Mouse (Mus musculus) stomach, embryonic 14.5 days (tissue): ENCODE data around the gene Ccnl2. TPM values are rescaled to one million over a fixed set of nuclear protein-coding genes. Genes with fewer than 3 reads are reported as not detected.

Experiments used
- ATAC-seq: fragments of 200-750 bp; cut with Nextera tagmentation; 2 replicates; pipeline ENCODE4 v1.8.0; 2017; ENCODE audit warnings: low read depth, moderate TSS enrichment; ENCODE audit not compliant: insufficient number of reproducible peaks, insufficient read depth, low FRiP score
- H3K27ac ChIP-seq: fragments of 300-500 bp; sonication (generic); 2 replicates; pipeline ENCODE4 v1.5.1; 2014; ENCODE audit warnings: mild to moderate bottlenecking, low read length, moderate library complexity, mixed read lengths
- H3K27me3 ChIP-seq: fragments of 300-500 bp; sonication (generic); 2 replicates; pipeline ENCODE4 v1.6.1; 2014; ENCODE audit warnings: low read length, control low read depth, mixed read lengths; ENCODE audit not compliant: control insufficient read depth, insufficient read depth
- H3K36me3 ChIP-seq: fragments of 300-500 bp; sonication (generic); 2 replicates; pipeline ENCODE4 v1.6.1; 2014; ENCODE audit warnings: mild to moderate bottlenecking, control low read depth, low read length, moderate library complexity, mixed read lengths; ENCODE audit not compliant: control insufficient read depth, insufficient read depth
- H3K4me1 ChIP-seq: fragments of 300-500 bp; sonication (generic); 2 replicates; pipeline ENCODE4 v1.6.1; 2014; ENCODE audit warnings: low read length, control low read depth, mixed read lengths; ENCODE audit not compliant: control insufficient read depth, insufficient read depth
- H3K4me2 ChIP-seq: fragments of 300-500 bp; sonication (generic); replicated peaks from 2 replicates; pipeline ENCODE4 v1.6.1; 2014; ENCODE audit warnings: low read depth, low read length, control low read depth
- H3K4me3 ChIP-seq: fragments of 300-500 bp; sonication (generic); 2 replicates; pipeline ENCODE4 v1.5.1; 2014; ENCODE audit warnings: low read depth, low read length, control low read depth
- H3K9ac ChIP-seq: fragments of 300-500 bp; sonication (generic); replicated peaks from 2 replicates; pipeline ENCODE4 v1.6.1; 2014; ENCODE audit warnings: low read depth, mild to moderate bottlenecking, control low read depth, low read length, moderate library complexity, mixed read lengths
- H3K9me3 ChIP-seq: fragments of 300-500 bp; sonication (generic); 2 replicates; pipeline ENCODE4 v1.6.1; 2016; ENCODE audit warnings: low read depth, low read length, control low read depth; ENCODE audit not compliant: control insufficient read depth
- WGBS: fragments of 180-500 bp; shearing (Covaris S2); extraction: QIAGEN DNeasy Blood & Tissue Kit; methylation state at CpG from one replicate; pipeline ENCODE4 v1.1.7; 2014; 5-methylcytosine and 5-hydroxymethylcytosine counted together
- polyA plus RNA-seq: library from polyadenylated mRNA; unstranded; fragments of >200 nt; fragmentation: Nextera tagmentation; extraction: Ambion mirVana; gene quantifications from 2 replicates; pipeline ENCODE4 v1.2.1, GENCODE M21; 2014

The Ccnl2 gene
- polyA plus RNA-seq, 1 experiment from 2014 or later: 209 TPM

GRCm38 (mm10) chr4:155774971-155775740 is 37.1 kb upstream of the Ccnl2 start:
- H3K4me2 ChIP-seq: peak overlapping the region; percentile 80
- peaks cover 15% of the 10 kb centered on the region; the same call in 1 of the 2 replicates for H3K4me1 ChIP-seq
- WGBS: 45% methylated on average over 9 of the region's 9 CpGs
- no peak for ATAC-seq
- no peaks in the 10 kb centered on the region for H3K27me3 ChIP-seq
- H3K27ac ChIP-seq: peak overlapping the region; percentile 89
- H3K36me3 ChIP-seq: no peaks in the 10 kb centered on the region
- H3K9ac ChIP-seq: no peak overlapping the region
- no peaks in the 10 kb centered on the region for H3K9me3 ChIP-seq
- H3K4me3 ChIP-seq: peak overlapping the region; percentile 37; the same call in 1 of the 2 replicates

GRCm38 (mm10) chr4:155775855-155776254 is 36.4 kb upstream of the Ccnl2 start:
- 75% methylated on average over 3 of the region's 3 CpGs for WGBS
- Histone ChIP-seq H3K27me3 (no peaks in the 10 kb centered on the region), H3K9ac (no peak overlapping the region), H3K36me3 (no peaks in the 10 kb centered on the region), H3K27ac (peak overlapping the region; percentile 89; the same call in 1 of the 2 replicates), H3K9me3 (no peaks in the 10 kb centered on the region), H3K4me3 (no peak overlapping the region), H3K4me1 (peaks cover 17% of the 10 kb centered on the region; the same call in 1 of the 2 replicates), H3K4me2 (no peak overlapping the region)
- ATAC-seq: no peak

- no peak for ATAC-seq
- H3K4me2 ChIP-seq: no peak overlapping the region
- 60% methylated on average over 2 of the region's 2 CpGs for WGBS
These were observed 35.5 kb upstream of the Ccnl2 start for GRCm38 (mm10) chr4:155776704-155777335.

GRCm38 (mm10) chr4:155777816-155778215 is 34.5 kb upstream of the Ccnl2 start:
- Histone ChIP-seq H3K36me3 (no peaks in the 10 kb centered on the region), H3K27ac (no peak overlapping the region), H3K4me3 (no peak overlapping the region), H3K9ac (no peak overlapping the region), H3K27me3 (no peaks in the 10 kb centered on the region), H3K9me3 (no peaks in the 10 kb centered on the region), H3K4me1 (peaks cover 20% of the 10 kb centered on the region; the same call in 1 of the 2 replicates), H3K4me2 (no peak overlapping the region)
- ATAC-seq: no peak
- 73% methylated on average over 2 of the region's 2 CpGs for WGBS

More at GRCm38 (mm10) chr4:155776704-155777335, 35.5 kb upstream of the Ccnl2 start:
- Histone ChIP-seq H3K36me3 (no peaks in the 10 kb centered on the region), H3K4me3 (no peak overlapping the region), H3K27ac (peak overlapping the region; percentile 48; the same call in 1 of the 2 replicates), H3K27me3 (no peaks in the 10 kb centered on the region), H3K4me1 (peaks cover 20% of the 10 kb centered on the region; the same call in 1 of the 2 replicates), H3K9me3 (no peaks in the 10 kb centered on the region), H3K9ac (no peak overlapping the region)

- Histone ChIP-seq H3K4me3 (no peak overlapping the region), H3K9ac (no peak overlapping the region), H3K9me3 (no peaks in the 10 kb centered on the region), H3K27ac (no peak overlapping the region), H3K36me3 (no peaks in the 10 kb centered on the region), H3K27me3 (no peaks in the 10 kb centered on the region), H3K4me1 (peaks cover 16% of the 10 kb centered on the region; the same call in 1 of the 2 replicates), H3K4me2 (no peak overlapping the region)
- WGBS: 77% methylated on average over 4 of the region's 4 CpGs
- no peak for ATAC-seq
These were observed 32.8 kb upstream of the Ccnl2 start for GRCm38 (mm10) chr4:155779498-155779897.

GRCm38 (mm10) chr4:155780895-155781294 is 31.4 kb upstream of the Ccnl2 start:
- no peak for ATAC-seq
- no peak overlapping the region for H3K4me3 ChIP-seq
- peaks cover 7% of the 10 kb centered on the region; the same call in 1 of the 2 replicates for H3K4me1 ChIP-seq
- H3K9ac ChIP-seq: no peak overlapping the region
- no peak overlapping the region for H3K4me2 ChIP-seq
- peak overlapping the region; percentile 67; the same call in 1 of the 2 replicates for H3K27ac ChIP-seq
- H3K27me3 ChIP-seq: no peaks in the 10 kb centered on the region
- no peaks in the 10 kb centered on the region for H3K36me3 ChIP-seq
- no peaks in the 10 kb centered on the region for H3K9me3 ChIP-seq
- 21% methylated on average over 6 of the region's 6 CpGs for WGBS

- H3K9me3 ChIP-seq: no peaks in the 10 kb centered on the region
- peak overlapping the region; percentile 62 for H3K4me2 ChIP-seq
- 38% methylated on average over 16 of the region's 16 CpGs for WGBS
- no peak for ATAC-seq
- peaks cover 7% of the 10 kb centered on the region; the same call in 1 of the 2 replicates for H3K4me1 ChIP-seq
- no peaks in the 10 kb centered on the region for H3K36me3 ChIP-seq
- H3K27ac ChIP-seq: no peak overlapping the region; the same call in 1 of the 2 replicates
- H3K9ac ChIP-seq: peak overlapping the region; percentile 65; the same call in 1 of the 2 replicates
- H3K4me3 ChIP-seq: peak overlapping the region; percentile 58
- H3K27me3 ChIP-seq: no peaks in the 10 kb centered on the region
These were observed 28.7 kb upstream of the Ccnl2 start for GRCm38 (mm10) chr4:155783486-155784080.

DNA sequence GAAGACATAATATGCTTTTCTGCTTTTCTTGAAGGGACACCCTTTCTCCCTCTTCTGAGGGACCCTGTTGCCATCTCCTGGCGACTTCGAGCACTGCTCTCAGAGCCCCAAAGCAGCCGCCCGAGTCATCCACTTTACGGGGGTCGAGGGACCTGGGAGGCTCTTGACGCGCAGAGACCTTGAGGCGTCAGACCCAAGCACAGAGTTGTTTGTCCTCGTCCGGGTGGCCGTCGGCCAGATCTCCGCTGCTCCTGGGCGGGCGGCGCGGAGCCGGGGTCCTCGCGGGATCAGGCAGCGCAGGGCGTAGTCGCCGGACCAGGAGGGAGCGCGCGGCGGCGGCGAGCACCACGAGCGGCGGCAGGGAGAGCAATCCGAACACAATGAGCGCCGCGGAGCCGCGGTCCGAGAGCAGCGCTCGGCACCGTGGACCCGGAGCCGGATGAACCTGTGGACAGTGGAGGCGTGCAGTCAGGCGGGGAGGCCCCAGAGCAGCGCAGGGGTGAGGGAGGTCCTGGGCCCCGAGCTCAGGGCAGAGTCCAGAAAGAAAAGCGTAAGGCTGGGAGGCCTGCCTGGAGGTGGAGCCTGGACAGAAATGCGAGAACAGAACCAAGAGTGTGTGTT is 28.1 kb upstream of the Ccnl2 start:
- H3K9ac ChIP-seq: peak overlapping the region; percentile 65
- H3K4me3 ChIP-seq: peak overlapping the region; percentile 58
- ATAC-seq: peak; percentile 66
- no peaks in the 10 kb centered on the region for H3K27me3 ChIP-seq
- WGBS: under 1% methylated on average over 52 of the region's 52 CpGs
- H3K9me3 ChIP-seq: no peaks in the 10 kb centered on the region
- H3K4me1 ChIP-seq: peaks cover 7% of the 10 kb centered on the region; the same call in 1 of the 2 replicates
- no peaks in the 10 kb centered on the region for H3K36me3 ChIP-seq
- peak overlapping the region; percentile 71 for H3K27ac ChIP-seq
- H3K4me2 ChIP-seq: peak overlapping the region; percentile 62
